12 mouse cellular contexts compared by ENCODE assay signal in genomic region chr19:6999360-7000063, GRCm38 (mm10).
"Had no signal": no experiment of that assay in that cellular context is flagged by ENCODE, and none has a peak within 500 bp of the region (broad histone marks: within the 10 kb centered on the region; RNA-seq: fewer than 3 reads in every experiment).

No protein-coding gene starts in this region.

- H3K27ac ChIP-seq: kidney, postnatal 0 days; liver, embryonic 13.5 days; lung, embryonic 15.5 days; midbrain, embryonic 12.5 days; neural tube, embryonic 13.5 days had no signal

- H3K4me2 ChIP-seq: liver, embryonic 13.5 days; lung, embryonic 15.5 days; midbrain, embryonic 12.5 days; neural tube, embryonic 13.5 days had no signal

- H3K9ac ChIP-seq: liver, embryonic 13.5 days; liver, postnatal 0 days; lung, embryonic 15.5 days; midbrain, embryonic 12.5 days; neural tube, embryonic 13.5 days had no signal

- ATAC-seq: liver, postnatal 0 days; midbrain, embryonic 16.5 days had no signal

- H3K9me3 ChIP-seq: liver, embryonic 13.5 days; lung, embryonic 15.5 days; midbrain, embryonic 12.5 days; neural tube, embryonic 13.5 days had no signal

- H3K27me3 ChIP-seq: liver, embryonic 13.5 days; lung, embryonic 15.5 days; midbrain, embryonic 12.5 days; neural tube, embryonic 13.5 days had no signal

- DNase-seq: kidney, postnatal 36 days; liver; liver, embryonic 13.5 days; liver, postnatal 0 days; retina, postnatal 1 day; right cerebral cortex, postnatal 4 days; thymus, postnatal 4 days had no signal

- H3K4me3 ChIP-seq: liver, embryonic 13.5 days; lung, embryonic 15.5 days; midbrain, embryonic 12.5 days; neural tube, embryonic 13.5 days had no signal
